Mouse (Mus musculus): Measurements from ENCODE around the gene Atrnl1.
"Not testable (repeated sequence)": the region's sequence is repeated elsewhere in the genome, so short reads cannot be mapped to it uniquely, and the experiment has no call there.

Gene Atrnl1

GRCm38 (mm10) chr19:57696781-57697180, 85.9 kb downstream of the Atrnl1 start:
- DNase-seq (ENCODE audit: low spot score): not testable (repeated sequence)

GRCm38 (mm10) chr19:57713138-57713537, 102.3 kb downstream of the Atrnl1 start:
- no peak for DNase-seq (ENCODE audit: low spot score)

GRCm38 (mm10) chr19:57724920-57725319, 114.1 kb downstream of the Atrnl1 start:
- DNase-seq (ENCODE audit: low spot score): peak; percentile 64

- no peak for DNase-seq (ENCODE audit: low spot score)
These were observed 114.5 kb downstream of the Atrnl1 start for GRCm38 (mm10) chr19:57725326-57725725.

GRCm38 (mm10) chr19:57727009-57727408, 116.2 kb downstream of the Atrnl1 start:
- DNase-seq (ENCODE audit: low spot score): no peak

GRCm38 (mm10) chr19:57737475-57737874, 126.6 kb downstream of the Atrnl1 start:
- DNase-seq (ENCODE audit: low spot score): no peak

GRCm38 (mm10) chr19:57745579-57745978, 134.7 kb downstream of the Atrnl1 start:
- DNase-seq (ENCODE audit: low spot score): peak; percentile 12

- DNase-seq (ENCODE audit: low spot score): no peak
These were observed 135.7 kb downstream of the Atrnl1 start for GRCm38 (mm10) chr19:57746553-57746952.

GRCm38 (mm10) chr19:57752189-57752588, 141.4 kb downstream of the Atrnl1 start:
- no peak for DNase-seq (ENCODE audit: low spot score)

- DNase-seq (ENCODE audit: low spot score): no peak
These were observed 151.7 kb downstream of the Atrnl1 start for GRCm38 (mm10) chr19:57762526-57762925.

GRCm38 (mm10) chr19:57764576-57765371, 153.9 kb downstream of the Atrnl1 start:
- DNase-seq (ENCODE audit: low spot score): no peak

GRCm38 (mm10) chr19:57767051-57767450, 156.2 kb downstream of the Atrnl1 start:
- no peak for DNase-seq (ENCODE audit: low spot score)

GRCm38 (mm10) chr19:57768661-57769060, 157.8 kb downstream of the Atrnl1 start:
- no peak for DNase-seq (ENCODE audit: low spot score)

- DNase-seq (ENCODE audit: low spot score): no peak
These were observed 171.7 kb downstream of the Atrnl1 start for GRCm38 (mm10) chr19:57782366-57783089.

- no peak for DNase-seq (ENCODE audit: low spot score)
These were observed 175.9 kb downstream of the Atrnl1 start for GRCm38 (mm10) chr19:57786699-57787098.

GRCm38 (mm10) chr19:57802207-57802606, 191.4 kb downstream of the Atrnl1 start:
- no peak for DNase-seq (ENCODE audit: low spot score)

GRCm38 (mm10) chr19:57802771-57803482, 192.1 kb downstream of the Atrnl1 start:
- no peak for DNase-seq (ENCODE audit: low spot score)

- no peak for DNase-seq (ENCODE audit: low spot score)
These were observed 192.6 kb downstream of the Atrnl1 start for GRCm38 (mm10) chr19:57803483-57803820.

- DNase-seq (ENCODE audit: low spot score): no peak
These were observed 197.5 kb downstream of the Atrnl1 start for GRCm38 (mm10) chr19:57808363-57808762.

GRCm38 (mm10) chr19:57814291-57814690, 203.5 kb downstream of the Atrnl1 start:
- no peak for DNase-seq (ENCODE audit: low spot score)

GRCm38 (mm10) chr19:57816221-57816996, 205.6 kb downstream of the Atrnl1 start:
- DNase-seq (ENCODE audit: low spot score): no peak

GRCm38 (mm10) chr19:57817736-57818135, 206.9 kb downstream of the Atrnl1 start:
- no peak for DNase-seq (ENCODE audit: low spot score)
